Mouse (Mus musculus) liver, embryonic 13.5 days (tissue): ENCODE measurements at regions not wholly inside any gene's neighbourhood (a gene's known extent, or its start where the extent isn't known, plus 50 kb on each side); places are given as distances from the start of the nearest gene placed in this dataset.

Source experiments
- ATAC-seq: fragments of 200-750 bp; cut with Nextera tagmentation; 2 replicates; pipeline ENCODE4 v1.8.0; 2017; ENCODE audit warnings: low read depth, mild to moderate bottlenecking, moderate number of reproducible peaks, moderate library complexity
- DNase-seq: peaks from one replicate; pipeline ENCODE4 v3.0.0; 2022
- H3K27ac ChIP-seq: fragments of 300-500 bp; sonication (generic); 2 replicates; pipeline ENCODE4 v1.5.1; 2015; ENCODE audit warnings: moderate library complexity, mild to moderate bottlenecking, inconsistent platforms
- H3K27me3 ChIP-seq: fragments of 300-500 bp; sonication (generic); 2 replicates; pipeline ENCODE4 v1.6.1; 2015; ENCODE audit warnings: mild to moderate bottlenecking, inconsistent platforms
- H3K36me3 ChIP-seq: fragments of 300-500 bp; sonication (generic); 2 replicates; pipeline ENCODE4 v1.6.1; 2015; ENCODE audit warnings: mild to moderate bottlenecking, inconsistent platforms
- H3K4me1 ChIP-seq: fragments of 300-500 bp; sonication (generic); replicated peaks from 2 replicates; pipeline ENCODE4 v1.6.1; 2015; ENCODE audit warnings: inconsistent platforms
- H3K4me2 ChIP-seq: fragments of 300-500 bp; sonication (generic); 2 replicates; pipeline ENCODE4 v1.6.1; 2015; ENCODE audit warnings: inconsistent platforms, mild to moderate bottlenecking, moderate library complexity
- H3K4me3 ChIP-seq: fragments of 300-500 bp; sonication (generic); replicated peaks from 2 replicates; pipeline ENCODE4 v1.5.1; 2015; ENCODE audit warnings: mild to moderate bottlenecking, inconsistent platforms
- H3K9ac ChIP-seq: fragments of 300-500 bp; sonication (generic); 2 replicates; pipeline ENCODE4 v1.6.1; 2015; ENCODE audit warnings: mild to moderate bottlenecking, inconsistent platforms
- H3K9me3 ChIP-seq: fragments of 300-500 bp; sonication (generic); replicated peaks from 2 replicates; pipeline ENCODE4 v1.6.1; 2016; ENCODE audit warnings: inconsistent platforms
- WGBS: fragments of 180-500 bp; shearing (Covaris S2); methylation state at CpG from one replicate; pipeline ENCODE4 v1.1.7; 2015; ENCODE audit not compliant: insufficient replicate concordance; 5-methylcytosine and 5-hydroxymethylcytosine counted together

DNA sequence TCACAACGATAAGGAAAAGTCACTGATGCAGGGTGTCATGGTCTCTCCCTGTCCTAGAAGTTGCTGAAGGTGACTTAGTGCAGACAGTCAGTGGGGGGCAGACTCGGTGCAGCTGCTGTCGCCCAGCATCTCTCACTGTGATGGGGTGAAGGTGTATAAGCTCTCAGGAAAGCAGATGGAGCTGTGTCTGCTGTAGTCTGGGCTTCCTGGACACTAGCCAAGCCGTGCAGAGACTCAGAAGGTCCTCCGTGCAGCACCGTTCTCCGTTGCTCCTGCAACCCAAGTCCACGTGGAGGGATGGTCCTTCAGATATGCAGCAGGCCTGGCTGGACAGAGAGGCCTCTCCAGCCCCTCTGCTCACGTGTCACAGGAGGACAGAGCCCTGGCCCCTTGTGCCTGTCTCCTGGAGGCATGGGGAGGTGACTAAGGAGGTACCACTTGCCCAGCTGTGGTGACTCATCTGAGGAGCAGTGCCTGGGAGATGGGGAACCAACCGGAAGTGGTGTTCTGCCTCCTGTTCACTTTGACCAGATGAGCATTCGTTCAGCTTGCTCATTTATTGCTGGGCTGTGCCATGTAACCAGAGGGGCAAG, 171.2 kb downstream of the Gadd45g start:
- no peaks in the 10 kb centered on the region for H3K27me3 ChIP-seq
- 53% methylated on average over 11 of the region's 11 CpGs for WGBS

GRCm38 (mm10) chr13:52019647-52020046, 173.2 kb downstream of the Gadd45g start:
- peaks cover 26% of the 10 kb centered on the region for H3K4me1 ChIP-seq
- no peak overlapping the region for H3K4me2 ChIP-seq
- H3K27ac ChIP-seq, result no peak overlapping the region
- ATAC-seq (no peak), DNase-seq (no peak)
- H3K27me3 ChIP-seq, result no peaks in the 10 kb centered on the region
- no peaks in the 10 kb centered on the region for H3K9me3 ChIP-seq
- H3K9ac ChIP-seq, result no peak overlapping the region
- H3K4me3 ChIP-seq, result no peak overlapping the region
- 76% methylated on average over 8 of the region's 8 CpGs for WGBS
- no peaks in the 10 kb centered on the region for H3K36me3 ChIP-seq

More for the DNA sequence above, 171.2 kb downstream of the Gadd45g start:
- Histone ChIP-seq H3K9ac (no peak overlapping the region), H3K9me3 (no peaks in the 10 kb centered on the region), H3K4me3 (no peak overlapping the region), H3K27ac (no peak overlapping the region), H3K4me2 (no peak overlapping the region), H3K4me1 (peaks cover 19% of the 10 kb centered on the region), H3K36me3 (no peaks in the 10 kb centered on the region)
- DNase-seq (no peak), ATAC-seq (no peak)

GRCm38 (mm10) chr13:52021150-52021549, 174.7 kb downstream of the Gadd45g start:
- H3K4me2 ChIP-seq, result no peak overlapping the region
- no peaks in the 10 kb centered on the region for H3K36me3 ChIP-seq
- no peak overlapping the region for H3K9ac ChIP-seq
- ATAC-seq (no peak), DNase-seq (no peak)
- H3K9me3 ChIP-seq, result no peaks in the 10 kb centered on the region
- H3K27ac ChIP-seq, result no peak overlapping the region
- H3K4me1 ChIP-seq, result peaks cover 35% of the 10 kb centered on the region
- no peaks in the 10 kb centered on the region for H3K27me3 ChIP-seq
- WGBS, result 60% methylated on average over 11 of the region's 11 CpGs
- no peak overlapping the region for H3K4me3 ChIP-seq

- H3K27ac ChIP-seq, result no peak overlapping the region
- no peaks in the 10 kb centered on the region for H3K9me3 ChIP-seq
- no peak overlapping the region for H3K4me2 ChIP-seq
- H3K36me3 ChIP-seq, result no peaks in the 10 kb centered on the region
- no peak overlapping the region for H3K4me3 ChIP-seq
- WGBS, result 50% methylated on average over 6 of the region's 6 CpGs
- peaks cover 35% of the 10 kb centered on the region for H3K4me1 ChIP-seq
- DNase-seq (no peak), ATAC-seq (no peak)
- H3K9ac ChIP-seq, result no peak overlapping the region
- H3K27me3 ChIP-seq, result no peaks in the 10 kb centered on the region
Measured at GRCm38 (mm10) chr13:52021828-52022227, 175.3 kb downstream of the Gadd45g start.

DNA sequence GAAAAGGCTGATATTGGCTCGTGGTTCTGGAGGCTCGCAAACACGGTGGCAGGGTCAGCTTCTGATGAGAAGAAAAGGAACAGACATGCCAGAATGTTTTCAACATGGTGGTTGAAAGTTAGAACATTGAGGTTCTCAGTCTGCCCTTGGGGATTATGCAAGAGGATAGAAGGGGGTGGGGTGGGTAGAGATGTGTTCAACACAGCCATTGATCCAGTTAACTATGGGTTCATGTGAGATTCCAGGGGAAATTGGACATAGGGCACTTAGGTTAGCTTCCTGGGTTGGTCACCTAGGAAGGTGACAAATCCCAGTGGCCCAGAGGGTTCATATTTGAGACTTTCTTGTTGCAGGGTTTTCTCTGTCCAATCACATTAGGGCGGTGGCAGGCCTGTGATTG, 176.1 kb downstream of the Gadd45g start:
- peaks cover 35% of the 10 kb centered on the region for H3K4me1 ChIP-seq
- WGBS, result 65% methylated on average over 4 of the region's 4 CpGs
- no peak overlapping the region for H3K4me3 ChIP-seq
- no peaks in the 10 kb centered on the region for H3K27me3 ChIP-seq
- H3K36me3 ChIP-seq, result no peaks in the 10 kb centered on the region
- H3K9me3 ChIP-seq, result no peaks in the 10 kb centered on the region
- DNase-seq, result no peak
- ATAC-seq, result no peak
- no peak overlapping the region for H3K27ac ChIP-seq
- no peak overlapping the region for H3K9ac ChIP-seq
- no peak overlapping the region for H3K4me2 ChIP-seq

DNA sequence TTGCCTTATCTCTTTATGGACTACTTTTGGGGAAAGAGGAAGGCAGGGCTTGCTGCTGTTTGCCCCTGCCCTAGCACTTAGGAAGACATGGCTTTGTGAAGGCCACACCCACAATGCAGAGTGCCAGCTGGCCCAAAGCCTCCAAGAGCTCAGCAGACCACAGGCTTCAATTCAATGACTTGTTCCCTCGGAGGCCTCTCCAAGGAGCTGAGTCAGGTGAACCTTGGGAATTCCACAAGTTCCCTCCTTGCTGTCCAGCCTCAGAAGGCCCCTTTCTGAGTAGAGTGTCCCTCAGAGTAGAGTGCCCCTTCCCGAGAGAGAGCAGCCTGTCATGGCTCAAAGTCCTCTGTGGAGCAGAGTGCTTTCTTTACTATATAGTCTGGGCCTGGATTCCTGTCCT, 177.9 kb downstream of the Gadd45g start:
- Histone ChIP-seq H3K27me3 (no peaks in the 10 kb centered on the region), H3K4me3 (no peak overlapping the region), H3K4me1 (peaks cover 35% of the 10 kb centered on the region), H3K9me3 (no peaks in the 10 kb centered on the region), H3K27ac (no peak overlapping the region), H3K36me3 (no peaks in the 10 kb centered on the region), H3K4me2 (peak overlapping the region; percentile 26; the same call in 1 of the 2 replicates), H3K9ac (no peak overlapping the region)
- 35% methylated on average over 2 of the region's 2 CpGs for WGBS
- DNase-seq (no peak), ATAC-seq (no peak)

DNA sequence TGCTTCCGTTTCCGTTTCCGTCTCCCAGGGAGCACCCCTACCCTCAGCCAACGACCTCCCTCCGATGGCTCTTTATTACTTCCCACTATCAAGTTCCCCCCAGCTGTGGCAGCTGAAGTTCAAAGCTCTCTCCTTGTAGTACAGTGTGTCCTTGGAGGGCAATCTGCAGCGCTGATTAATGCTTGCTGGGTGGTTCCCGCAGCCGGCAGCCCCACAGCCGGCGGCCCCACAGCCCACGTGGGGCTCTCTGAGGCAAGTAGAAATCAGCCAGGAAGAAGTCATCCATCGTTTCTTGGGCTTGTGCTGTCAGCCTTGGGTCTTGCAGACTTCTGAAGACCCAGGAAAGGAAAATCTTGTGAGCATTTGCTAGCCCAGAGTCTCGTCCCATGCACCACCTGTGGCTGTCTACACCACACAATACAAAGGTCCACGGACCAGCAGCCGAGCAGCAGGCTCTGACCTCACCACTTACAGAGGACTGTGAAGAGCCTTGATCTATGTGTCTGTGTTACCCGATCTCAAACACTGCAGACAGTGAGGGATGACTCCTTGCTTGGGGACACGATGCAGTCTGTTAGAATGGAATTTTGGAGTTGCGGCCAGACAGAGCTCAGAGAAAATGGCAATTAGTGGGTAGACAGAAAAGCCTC, 178.5 kb downstream of the Gadd45g start:
- H3K27me3 ChIP-seq, result no peaks in the 10 kb centered on the region
- H3K4me3 ChIP-seq, result no peak overlapping the region
- DNase-seq (no peak), ATAC-seq (0 out of 2 replicates have a peak, but pooled peaks have one; percentile 26)
- H3K4me1 ChIP-seq, result peaks cover 35% of the 10 kb centered on the region
- WGBS, result 26% methylated on average over 18 of the region's 18 CpGs
- H3K27ac ChIP-seq, result 0 out of 2 replicates have a peak overlapping the region, but pooled peaks have one; percentile 23
- peak overlapping the region; percentile 26 for H3K4me2 ChIP-seq
- no peaks in the 10 kb centered on the region for H3K36me3 ChIP-seq
- H3K9me3 ChIP-seq, result no peaks in the 10 kb centered on the region
- no peak overlapping the region for H3K9ac ChIP-seq

GRCm38 (mm10) chr13:52025482-52025848, 179.0 kb downstream of the Gadd45g start:
- Histone ChIP-seq H3K4me1 (peaks cover 30% of the 10 kb centered on the region), H3K9me3 (no peaks in the 10 kb centered on the region), H3K4me2 (no peak overlapping the region), H3K36me3 (no peaks in the 10 kb centered on the region), H3K9ac (no peak overlapping the region), H3K4me3 (no peak overlapping the region), H3K27me3 (no peaks in the 10 kb centered on the region), H3K27ac (no peak overlapping the region)
- DNase-seq (no peak), ATAC-seq (no peak)
- 56% methylated on average over 5 of the region's 5 CpGs for WGBS

DNA sequence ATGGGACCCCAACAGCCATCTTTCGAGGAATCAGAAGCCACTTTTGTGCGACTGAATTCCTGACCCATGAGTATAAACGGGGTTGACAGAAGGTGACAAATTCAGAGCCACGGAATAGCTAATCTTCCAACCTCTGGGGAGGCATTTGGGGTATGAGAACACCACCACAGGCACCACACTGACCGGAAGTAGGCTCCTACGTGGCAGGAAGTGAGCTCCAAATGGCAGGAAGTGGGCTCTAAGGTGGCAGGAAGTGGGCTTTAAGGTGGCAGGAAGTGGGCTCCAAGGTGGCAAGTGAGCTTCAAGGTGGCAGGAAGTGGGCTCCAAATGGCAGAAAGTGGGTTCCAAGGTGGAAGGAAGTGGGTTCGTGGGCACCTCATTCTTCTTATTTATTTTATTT, 179.8 kb downstream of the Gadd45g start:
- Histone ChIP-seq H3K9me3 (no peaks in the 10 kb centered on the region), H3K27ac (no peak overlapping the region), H3K4me2 (no peak overlapping the region), H3K27me3 (no peaks in the 10 kb centered on the region), H3K4me3 (no peak overlapping the region), H3K9ac (no peak overlapping the region), H3K4me1 (peaks cover 26% of the 10 kb centered on the region), H3K36me3 (no peaks in the 10 kb centered on the region)
- 50% methylated on average over 7 of the region's 7 CpGs for WGBS
- DNase-seq, result no peak
- ATAC-seq, result no peak

DNA sequence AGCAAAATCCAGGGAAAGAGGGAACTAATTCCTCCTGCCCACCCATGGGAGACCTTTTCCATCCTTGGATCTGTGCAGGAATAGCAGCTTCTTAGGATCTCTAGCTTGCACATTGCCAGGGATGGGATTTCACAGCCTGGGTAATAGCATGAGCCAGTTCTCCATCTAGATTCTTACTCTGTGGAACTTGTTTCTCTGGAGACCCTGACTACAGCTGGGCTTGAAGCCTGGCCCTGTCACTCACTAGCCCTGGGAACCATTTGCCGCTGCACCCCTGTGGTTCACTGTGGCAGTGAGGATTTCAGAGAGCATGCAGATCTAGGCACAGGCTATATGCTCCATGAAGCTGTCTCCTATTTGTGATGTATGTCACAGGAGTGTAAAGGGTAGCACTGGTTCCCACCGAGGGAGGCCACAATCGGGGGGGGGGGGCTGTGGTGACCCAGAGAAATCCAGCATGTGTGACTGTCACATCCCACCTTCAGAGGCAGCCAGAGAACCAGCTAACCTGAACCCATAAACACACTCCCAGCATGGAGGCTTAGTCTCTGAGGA, 183.5 kb downstream of the Gadd45g start:
- Histone ChIP-seq H3K9ac (no peak overlapping the region), H3K4me3 (no peak overlapping the region), H3K4me1 (peaks cover 6% of the 10 kb centered on the region), H3K9me3 (no peaks in the 10 kb centered on the region), H3K27ac (no peak overlapping the region), H3K4me2 (no peak overlapping the region), H3K27me3 (no peaks in the 10 kb centered on the region), H3K36me3 (no peaks in the 10 kb centered on the region)
- DNase-seq (no peak), ATAC-seq (no peak)
- WGBS, result 48% methylated on average over 3 of the region's 3 CpGs

GRCm38 (mm10) chr13:52031465-52031864, 185.0 kb downstream of the Gadd45g start:
- H3K4me2 ChIP-seq, result no peak overlapping the region
- H3K4me1 ChIP-seq, result no peaks in the 10 kb centered on the region; the same call in 1 of the 2 replicates
- H3K9ac ChIP-seq, result no peak overlapping the region
- no peaks in the 10 kb centered on the region for H3K36me3 ChIP-seq
- DNase-seq (no peak), ATAC-seq (no peak)
- H3K4me3 ChIP-seq, result no peak overlapping the region
- H3K27ac ChIP-seq, result no peak overlapping the region
- H3K9me3 ChIP-seq, result no peaks in the 10 kb centered on the region
- WGBS, result 43% methylated on average over 5 of the region's 5 CpGs
- H3K27me3 ChIP-seq, result no peaks in the 10 kb centered on the region

DNA sequence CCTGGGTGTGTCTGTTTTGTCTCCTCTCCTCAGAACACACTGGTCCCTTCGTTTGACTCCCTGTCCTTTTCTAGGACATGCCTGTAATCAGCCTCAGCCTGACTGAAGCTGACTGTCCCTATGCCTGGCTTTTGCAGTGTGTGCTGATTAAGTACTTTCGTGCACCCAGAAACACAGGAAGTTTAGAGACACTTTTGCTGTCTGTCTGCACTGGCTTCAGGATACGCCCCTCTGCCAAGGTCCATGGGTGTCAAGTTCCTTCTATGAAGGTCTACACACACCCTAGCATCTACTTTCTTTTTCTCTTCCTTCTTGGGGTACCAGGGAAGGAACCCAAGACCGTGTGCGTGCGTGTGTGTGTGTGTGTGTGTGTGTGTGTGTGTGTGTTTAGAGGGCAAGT, 189.3 kb downstream of the Gadd45g start:
- Histone ChIP-seq H3K27me3 (no peaks in the 10 kb centered on the region), H3K4me2 (no peak overlapping the region), H3K9me3 (no peaks in the 10 kb centered on the region), H3K27ac (no peak overlapping the region), H3K4me3 (no peak overlapping the region), H3K4me1 (no peaks in the 10 kb centered on the region; the same call in 1 of the 2 replicates), H3K9ac (no peak overlapping the region), H3K36me3 (no peaks in the 10 kb centered on the region)
- peak; percentile 39 for ATAC-seq
- 33% methylated on average over 6 of the region's 6 CpGs for WGBS
- no peak for DNase-seq
